Mouse (Mus musculus) ES-Bruce4 (cell line): ENCODE data around the gene 4931428F04Rik. TPM values are rescaled to one million over a fixed set of nuclear protein-coding genes. Genes with fewer than 3 reads are reported as not detected.

ENCODE experiments used
- H3K27ac ChIP-seq: 2 replicates; pipeline ENCODE4 v1.5.1; 2012; ENCODE audit warnings: low read length, inconsistent platforms; ENCODE audit not compliant: insufficient read depth
- H3K27me3 ChIP-seq: 2 replicates; pipeline ENCODE4 v1.6.1; 2012; ENCODE audit warnings: mild to moderate bottlenecking, low read length, inconsistent platforms; ENCODE audit not compliant: control insufficient read depth, poor library complexity, insufficient read depth, severe bottlenecking
- H3K36me3 ChIP-seq: 2 replicates; pipeline ENCODE4 v1.6.1; 2012; ENCODE audit warnings: inconsistent platforms, mild to moderate bottlenecking, low read length, moderate library complexity; ENCODE audit not compliant: control insufficient read depth, poor library complexity, insufficient read depth, severe bottlenecking
- H3K4me1 ChIP-seq: one replicate; pipeline ENCODE4 v1.8.1; 2011; ENCODE audit warnings: low read length; ENCODE audit not compliant: control insufficient read depth, insufficient read depth
- H3K4me3 ChIP-seq: 2 replicates; pipeline ENCODE4 v1.5.1; 2011; ENCODE audit warnings: low read depth, mild to moderate bottlenecking, low read length
- H3K9ac ChIP-seq: 2 replicates; pipeline ENCODE4 v1.6.1; 2012; ENCODE audit warnings: low read depth, mild to moderate bottlenecking, inconsistent platforms; ENCODE audit not compliant: poor library complexity, severe bottlenecking
- H3K9me3 ChIP-seq: replicated peaks from 2 replicates; pipeline ENCODE4 v1.6.1; 2012; ENCODE audit warnings: mild to moderate bottlenecking, low read length, inconsistent platforms; ENCODE audit not compliant: control insufficient read depth, poor library complexity, insufficient read depth, severe bottlenecking
- CTCF ChIP-seq: IDR thresholded peaks from one replicate; pipeline ENCODE4 v1.8.1; 2011; ENCODE audit warnings: low read depth, low read length
- EP300 ChIP-seq: IDR thresholded peaks from 2 replicates; pipeline ENCODE4 v1.6.1; 2011; ENCODE audit warnings: low read depth, low read length; ENCODE audit not compliant: insufficient read depth
- POLR2A ChIP-seq: IDR thresholded peaks from one replicate; pipeline ENCODE4 v1.8.1; 2011; ENCODE audit warnings: low read length; ENCODE audit not compliant: insufficient read depth
- polyA plus RNA-seq: library from polyadenylated mRNA; stranded (reverse); fragments of >200 nt; gene quantifications from 2 replicates; pipeline ENCODE4 v1.2.4, GENCODE M21; 2011; ENCODE audit warnings: low read depth; ENCODE audit not compliant: missing spikeins, insufficient read depth, insufficient read length

The 4931428F04Rik gene
- polyA plus RNA-seq, 1 experiment, result 9.4 TPM

DNA sequence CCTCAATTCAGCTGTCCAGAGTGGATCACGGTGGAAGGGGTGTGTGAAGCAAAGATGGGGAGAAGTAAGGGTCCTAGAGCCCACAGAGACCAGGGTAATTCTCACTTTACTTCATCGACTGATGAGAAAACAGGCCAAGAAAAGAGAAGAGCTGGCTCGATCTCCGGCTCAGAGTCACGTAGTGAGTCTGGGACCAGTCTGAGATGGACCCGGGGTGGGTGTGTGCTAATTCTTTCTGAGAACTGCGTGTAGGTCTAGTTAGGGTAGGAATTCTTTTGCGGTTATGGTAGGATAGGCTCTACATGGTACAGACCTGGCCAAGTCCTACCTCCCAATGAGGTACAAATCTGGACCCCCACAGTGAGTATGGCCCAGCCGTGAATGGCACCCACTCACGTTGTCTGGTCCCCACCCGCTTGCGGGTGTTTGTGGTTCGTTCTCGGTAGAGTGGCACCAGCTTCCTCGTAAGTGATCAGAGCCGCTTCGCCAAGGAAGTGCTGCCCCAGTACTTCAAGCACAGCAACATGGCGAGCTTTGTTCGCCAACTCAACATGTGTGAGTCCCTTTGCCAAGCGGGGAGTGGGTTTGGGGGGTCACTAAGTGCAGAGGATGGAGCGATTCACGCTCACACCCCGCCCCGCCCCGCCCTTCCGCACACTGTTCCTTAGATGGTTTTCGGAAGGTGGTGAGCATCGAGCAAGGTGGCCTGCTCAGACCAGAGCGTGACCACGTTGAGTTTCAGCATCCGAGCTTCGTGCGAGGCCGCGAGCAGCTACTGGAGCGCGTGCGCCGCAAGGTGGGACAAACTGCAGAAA is 19.4 kb downstream of the 4931428F04Rik start:
- Histone ChIP-seq H3K4me3 (peak overlapping the region; percentile 61), H3K9ac (peak overlapping the region; percentile 54), H3K27ac (no peak overlapping the region), H3K4me1 (peaks cover 2% of the 10 kb centered on the region), H3K27me3 (peaks cover 18% of the 10 kb centered on the region), H3K9me3 (no peaks in the 10 kb centered on the region), H3K36me3 (no peaks in the 10 kb centered on the region)
- no peak for TF ChIP-seq EP300
- no peak for TF ChIP-seq CTCF
- no peak for TF ChIP-seq POLR2A

DNA sequence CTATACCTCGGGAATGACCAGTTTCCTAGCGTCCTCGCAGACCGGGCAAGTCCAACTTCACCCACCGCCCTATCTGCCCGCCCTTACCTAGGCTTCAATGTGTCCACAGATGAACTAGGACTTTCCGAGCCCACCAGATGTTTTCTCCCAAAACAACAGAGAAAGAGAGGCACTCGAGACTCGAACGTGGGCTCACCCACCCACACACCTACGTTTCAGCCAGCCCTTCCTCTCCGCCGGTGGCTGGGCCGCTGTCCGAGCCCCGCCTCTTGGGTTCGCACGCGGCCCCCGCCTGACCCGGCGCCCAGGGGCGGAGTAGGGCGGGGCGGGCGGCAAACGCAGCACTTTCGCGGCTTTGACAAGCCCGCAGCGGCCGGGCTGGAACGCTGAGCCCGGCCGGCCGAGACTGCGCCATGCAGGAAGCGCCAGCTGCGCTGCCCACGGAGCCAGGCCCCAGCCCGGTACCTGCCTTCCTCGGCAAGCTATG is 20.2 kb downstream of the 4931428F04Rik start, which contains the start of gene Hsf4:
TSS of gene Hsf4 (plus strand) at position 341 of the 487 bp plus-strand sequence.
- H3K9ac ChIP-seq, result peak within 1 kb of the TSS; percentile 54
- no peaks in the 10 kb centered on the region for H3K36me3 ChIP-seq
- TF ChIP-seq EP300, result no peak
- TF ChIP-seq POLR2A, result peak; percentile 29
- H3K9me3 ChIP-seq, result no peaks in the 10 kb centered on the region
- H3K4me1 ChIP-seq, result peaks cover 2% of the 10 kb centered on the region
- H3K4me3 ChIP-seq, result peak within 1 kb of the TSS; percentile 61
- no peak within 1 kb of the TSS for H3K27ac ChIP-seq
- H3K27me3 ChIP-seq, result peaks cover 18% of the 10 kb centered on the region

DNA sequence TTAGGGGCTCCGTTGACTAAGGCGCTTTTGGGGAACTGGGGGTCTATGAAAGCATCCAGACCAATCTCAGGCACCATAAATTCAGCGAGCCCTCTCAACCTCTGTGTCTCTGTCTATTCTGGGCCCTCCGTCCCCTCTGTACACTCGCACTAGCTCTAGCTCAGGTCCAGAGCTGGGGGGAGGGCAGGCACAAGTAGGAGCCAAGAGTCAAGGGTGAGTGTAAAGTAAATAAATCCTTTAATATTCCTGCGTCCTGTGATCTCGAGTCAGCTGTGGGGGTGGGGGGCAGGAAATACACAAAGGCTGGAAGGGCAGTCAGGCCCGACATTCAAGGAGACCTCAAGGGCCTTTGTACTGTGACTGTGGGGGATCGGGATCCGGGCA is 20.6 kb downstream of the 4931428F04Rik start:
- Histone ChIP-seq H3K4me3 (peak overlapping the region; percentile 61), H3K27ac (no peak overlapping the region), H3K27me3 (peaks cover 18% of the 10 kb centered on the region), H3K4me1 (peaks cover 2% of the 10 kb centered on the region), H3K9me3 (no peaks in the 10 kb centered on the region), H3K9ac (peak overlapping the region; percentile 54), H3K36me3 (no peaks in the 10 kb centered on the region)
- TF ChIP-seq EP300 (no peak), POLR2A (no peak), CTCF (no peak)

DNA sequence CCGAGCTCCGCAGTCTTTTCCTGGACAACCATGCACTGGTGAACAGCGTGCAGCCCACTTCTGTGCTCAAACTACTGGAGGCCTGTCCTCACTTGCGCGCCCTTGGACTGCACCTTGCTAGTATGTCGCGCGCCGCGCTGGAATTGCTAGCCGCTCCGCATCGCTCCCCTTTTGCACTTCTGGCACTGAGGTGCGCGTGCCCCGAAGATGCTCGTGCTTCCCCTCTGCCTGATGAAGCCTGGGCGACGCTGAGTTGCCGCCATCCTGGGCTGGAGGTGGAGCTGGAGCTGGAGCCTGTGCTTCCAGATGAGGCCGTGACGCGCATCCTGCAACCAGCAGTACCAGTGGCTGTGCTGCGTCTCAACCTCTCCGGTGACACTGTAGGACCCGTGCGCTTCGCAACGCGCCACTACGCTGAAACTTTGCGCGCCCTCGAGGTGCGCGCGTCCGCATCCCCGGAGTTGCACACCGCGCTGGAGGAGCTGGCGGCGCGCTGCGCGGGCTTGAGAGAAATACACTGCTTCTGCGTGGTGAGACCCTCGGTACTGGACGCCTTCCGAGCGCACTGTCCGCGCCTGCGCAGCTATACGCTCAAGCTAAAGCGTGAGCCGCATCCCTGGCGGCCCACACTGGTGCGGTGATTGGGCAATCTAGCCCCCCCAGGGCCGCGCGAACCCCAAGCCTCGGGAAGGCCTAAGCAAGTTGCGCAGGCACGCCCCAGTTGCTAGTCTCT is 21.2 kb downstream of the 4931428F04Rik start:
- H3K27me3 ChIP-seq, result peaks cover 18% of the 10 kb centered on the region
- H3K27ac ChIP-seq, result no peak overlapping the region
- no peaks in the 10 kb centered on the region for H3K36me3 ChIP-seq
- no peak for TF ChIP-seq POLR2A
- TF ChIP-seq CTCF, result no peak
- TF ChIP-seq EP300, result no peak
- H3K9ac ChIP-seq, result peak overlapping the region; percentile 54
- H3K4me1 ChIP-seq, result peaks cover 2% of the 10 kb centered on the region
- H3K9me3 ChIP-seq, result no peaks in the 10 kb centered on the region
- H3K4me3 ChIP-seq, result peak overlapping the region; percentile 61

DNA sequence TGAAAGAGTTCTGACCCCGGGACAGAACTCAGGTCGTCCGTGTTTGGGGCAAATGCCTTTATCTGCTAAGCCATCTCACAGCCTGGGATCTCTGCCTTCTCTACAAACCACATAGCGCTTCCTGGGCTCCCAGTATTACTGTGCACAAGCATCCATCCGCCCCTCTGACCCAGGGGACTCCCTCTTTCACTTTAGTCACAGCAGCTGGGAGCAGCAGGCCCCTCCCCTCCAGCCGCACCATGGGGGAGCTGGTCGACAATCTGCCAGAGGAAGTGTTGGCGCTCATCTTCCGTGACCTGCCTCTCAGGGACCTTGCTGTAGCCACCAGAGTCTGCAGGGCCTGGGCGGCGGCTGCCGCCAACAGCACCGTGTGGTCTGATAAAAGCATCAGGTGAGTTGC is 22.9 kb downstream of the 4931428F04Rik start:
- H3K4me1 ChIP-seq, result peaks cover 2% of the 10 kb centered on the region
- H3K9me3 ChIP-seq, result no peaks in the 10 kb centered on the region
- no peak overlapping the region for H3K4me3 ChIP-seq
- peaks cover 16% of the 10 kb centered on the region for H3K27me3 ChIP-seq
- TF ChIP-seq EP300, result no peak
- TF ChIP-seq CTCF, result no peak
- TF ChIP-seq POLR2A, result no peak
- H3K27ac ChIP-seq, result no peak overlapping the region
- H3K36me3 ChIP-seq, result no peaks in the 10 kb centered on the region
- H3K9ac ChIP-seq, result no peak overlapping the region
